Mouse (Mus musculus) midbrain, embryonic 14.5 days (tissue): ENCODE measurements around the gene Etnk1. TPM values are rescaled to one million over a fixed set of nuclear protein-coding genes. Genes with fewer than 3 reads are reported as not detected.

Experiments
- ATAC-seq: fragments of 200-750 bp; cut with Nextera tagmentation; 2 replicates; pipeline ENCODE4 v1.8.0; 2017; ENCODE audit warnings: moderate number of reproducible peaks, moderate library complexity; ENCODE audit not compliant: low FRiP score, low TSS enrichment
- DNase-seq: peaks from one replicate; pipeline ENCODE4 v3.0.0-alpha.2; 2015
- H3K27ac ChIP-seq: fragments of 300-500 bp; sonication (generic); replicated peaks from 2 replicates; pipeline ENCODE4 v1.5.1; 2014; ENCODE audit warnings: mild to moderate bottlenecking, low read depth, low read length, moderate library complexity
- H3K27me3 ChIP-seq: fragments of 300-500 bp; sonication (generic); 2 replicates; pipeline ENCODE4 v1.6.1; 2014; ENCODE audit warnings: low read length, control low read depth, mixed read lengths; ENCODE audit not compliant: control insufficient read depth, insufficient read depth
- H3K36me3 ChIP-seq: fragments of 300-500 bp; sonication (generic); 2 replicates; pipeline ENCODE4 v1.6.1; 2014; ENCODE audit warnings: low read length, control low read depth; ENCODE audit not compliant: control insufficient read depth, insufficient read depth
- H3K4me1 ChIP-seq: fragments of 300-500 bp; sonication (generic); 2 replicates; pipeline ENCODE4 v1.6.1; 2014; ENCODE audit warnings: mild to moderate bottlenecking, antibody characterized with exemption, low read length, control low read depth; ENCODE audit not compliant: control insufficient read depth, insufficient read depth
- H3K4me2 ChIP-seq: fragments of 300-500 bp; sonication (generic); 2 replicates; pipeline ENCODE4 v1.6.1; 2014; ENCODE audit warnings: mild to moderate bottlenecking, low read length, moderate library complexity
- H3K4me3 ChIP-seq: fragments of 300-500 bp; sonication (generic); replicated peaks from 2 replicates; pipeline ENCODE4 v1.5.1; 2014; ENCODE audit warnings: low read depth, low read length
- H3K9ac ChIP-seq: fragments of 300-500 bp; sonication (generic); replicated peaks from 2 replicates; pipeline ENCODE4 v1.6.1; 2014; ENCODE audit warnings: mild to moderate bottlenecking, low read length, moderate library complexity
- H3K9me3 ChIP-seq: fragments of 300-500 bp; sonication (generic); 2 replicates; pipeline ENCODE4 v1.6.1; 2016; ENCODE audit warnings: low read length, control low read depth, mixed read lengths; ENCODE audit not compliant: control insufficient read depth
- WGBS: fragments of 180-500 bp; shearing (Covaris S2); extraction: QIAGEN DNeasy Blood & Tissue Kit; methylation state at CpG from one replicate; pipeline ENCODE4 v1.1.7; 2014; 5-methylcytosine and 5-hydroxymethylcytosine counted together
- polyA plus RNA-seq: library from polyadenylated mRNA; unstranded; fragments of >200 nt; fragmentation: Nextera tagmentation; extraction: Ambion mirVana; gene quantifications from 2 replicates; pipeline ENCODE4 v1.2.1, GENCODE M21; 2014

Etnk1 gene
- polyA plus RNA-seq, 1 experiment from 2014 or later, result 62.0 TPM

- no peak overlapping the region for H3K27ac ChIP-seq
- H3K36me3 ChIP-seq, result no peaks in the 10 kb centered on the region
- H3K4me3 ChIP-seq, result no peak overlapping the region
- no peaks in the 10 kb centered on the region for H3K4me1 ChIP-seq
- no peaks in the 10 kb centered on the region for H3K9me3 ChIP-seq
- H3K4me2 ChIP-seq, result no peak overlapping the region
- WGBS, result 81% methylated on average over 10 of the region's 10 CpGs
- no peaks in the 10 kb centered on the region for H3K27me3 ChIP-seq
- no peak for ATAC-seq
- no peak for DNase-seq
- H3K9ac ChIP-seq, result no peak overlapping the region
Observed at GRCm38 (mm10) chr6:143153751-143154494, 13.1 kb upstream of the Etnk1 start.

GRCm38 (mm10) chr6:143154885-143155284 lies 12.1 kb upstream of the Etnk1 start:
- Histone ChIP-seq H3K27ac (no peak overlapping the region), H3K36me3 (no peaks in the 10 kb centered on the region), H3K4me2 (no peak overlapping the region), H3K4me3 (no peak overlapping the region), H3K4me1 (no peaks in the 10 kb centered on the region), H3K9me3 (no peaks in the 10 kb centered on the region), H3K27me3 (no peaks in the 10 kb centered on the region), H3K9ac (no peak overlapping the region)
- DNase-seq, result no peak
- no peak for ATAC-seq
- WGBS, result 85% methylated on average over 13 of the region's 13 CpGs

GRCm38 (mm10) chr6:143155996-143156395 lies 11.0 kb upstream of the Etnk1 start:
- H3K4me3 ChIP-seq, result no peak overlapping the region
- no peaks in the 10 kb centered on the region for H3K36me3 ChIP-seq
- H3K4me2 ChIP-seq, result no peak overlapping the region
- DNase-seq (no peak), ATAC-seq (no peak)
- H3K27ac ChIP-seq, result no peak overlapping the region
- H3K4me1 ChIP-seq, result no peaks in the 10 kb centered on the region
- H3K9me3 ChIP-seq, result no peaks in the 10 kb centered on the region
- H3K27me3 ChIP-seq, result no peaks in the 10 kb centered on the region
- H3K9ac ChIP-seq, result no peak overlapping the region
- WGBS, result 81% methylated on average over 1 of the region's 1 CpGs

GRCm38 (mm10) chr6:143156684-143157083 lies 10.3 kb upstream of the Etnk1 start:
- Histone ChIP-seq H3K4me2 (no peak overlapping the region), H3K4me3 (no peak overlapping the region), H3K27me3 (no peaks in the 10 kb centered on the region), H3K36me3 (no peaks in the 10 kb centered on the region), H3K27ac (no peak overlapping the region), H3K9me3 (no peaks in the 10 kb centered on the region), H3K4me1 (no peaks in the 10 kb centered on the region), H3K9ac (no peak overlapping the region)
- no peak for DNase-seq
- 89% methylated on average over 7 of the region's 7 CpGs for WGBS
- ATAC-seq, result no peak

- no peak overlapping the region for H3K4me3 ChIP-seq
- no peaks in the 10 kb centered on the region for H3K36me3 ChIP-seq
- DNase-seq (no peak), ATAC-seq (no peak)
- no peaks in the 10 kb centered on the region for H3K27me3 ChIP-seq
- H3K27ac ChIP-seq, result no peak overlapping the region
- 90% methylated on average over 8 of the region's 8 CpGs for WGBS
- no peak overlapping the region for H3K4me2 ChIP-seq
- H3K4me1 ChIP-seq, result 0 out of 2 replicates have a peak, but pooled peaks cover 3% of the 10 kb centered on the region
- H3K9me3 ChIP-seq, result no peaks in the 10 kb centered on the region
- H3K9ac ChIP-seq, result no peak overlapping the region
Observed at GRCm38 (mm10) chr6:143157401-143157800, 9.6 kb upstream of the Etnk1 start.

GRCm38 (mm10) chr6:143160572-143161231 lies 6.3 kb upstream of the Etnk1 start:
- H3K27me3 ChIP-seq, result no peaks in the 10 kb centered on the region
- no peak overlapping the region for H3K4me2 ChIP-seq
- H3K27ac ChIP-seq, result no peak overlapping the region
- no peak for ATAC-seq
- H3K4me3 ChIP-seq, result no peak overlapping the region
- WGBS, result 90% methylated on average over 6 of the region's 6 CpGs
- H3K9ac ChIP-seq, result no peak overlapping the region
- no peaks in the 10 kb centered on the region for H3K9me3 ChIP-seq
- DNase-seq, result no peak
- no peaks in the 10 kb centered on the region for H3K36me3 ChIP-seq
- 0 out of 2 replicates have a peak, but pooled peaks cover 3% of the 10 kb centered on the region for H3K4me1 ChIP-seq

- no peak overlapping the region for H3K4me2 ChIP-seq
- WGBS, result 51% methylated on average over 11 of the region's 12 CpGs
- H3K27ac ChIP-seq, result no peak overlapping the region
- peak; percentile 60 for DNase-seq
- no peaks in the 10 kb centered on the region for H3K27me3 ChIP-seq
- no peak overlapping the region for H3K9ac ChIP-seq
- H3K9me3 ChIP-seq, result no peaks in the 10 kb centered on the region
- peaks cover 7% of the 10 kb centered on the region; the same call in 1 of the 2 replicates for H3K4me1 ChIP-seq
- no peak for ATAC-seq
- H3K4me3 ChIP-seq, result no peak overlapping the region
- no peaks in the 10 kb centered on the region for H3K36me3 ChIP-seq
Observed at GRCm38 (mm10) chr6:143162161-143162877, 4.7 kb upstream of the Etnk1 start.

GRCm38 (mm10) chr6:143163956-143164905 lies 2.8 kb upstream of the Etnk1 start:
- Histone ChIP-seq H3K36me3 (no peaks in the 10 kb centered on the region), H3K4me3 (no peak overlapping the region), H3K9ac (no peak overlapping the region), H3K27me3 (no peaks in the 10 kb centered on the region), H3K4me1 (peaks cover 17% of the 10 kb centered on the region), H3K4me2 (no peak overlapping the region), H3K9me3 (no peaks in the 10 kb centered on the region), H3K27ac (no peak overlapping the region)
- no peak for ATAC-seq
- no peak for DNase-seq
- WGBS, result 93% methylated on average over 15 of the region's 15 CpGs
